Mouse (Mus musculus) embryonic fibroblast, embryonic 13.5 days (primary cell): ENCODE data around the gene Gm21497. TPM values are rescaled to one million over a fixed set of nuclear protein-coding genes. Genes with fewer than 3 reads are reported as not detected.
"Not testable (repeated sequence)": the region's sequence is repeated elsewhere in the genome, so short reads cannot be mapped to it uniquely, and the experiment has no call there.

Experiments used
- H3K27ac ChIP-seq: 2 replicates; pipeline ENCODE4 v1.5.1; 2012; ENCODE audit warnings: low read length, control low read depth, inconsistent platforms; ENCODE audit not compliant: insufficient read depth
- H3K4me1 ChIP-seq: 2 replicates; pipeline ENCODE4 v1.6.1; 2011; ENCODE audit warnings: low read length; ENCODE audit not compliant: control insufficient read depth, insufficient read depth
- H3K4me3 ChIP-seq: 2 replicates; pipeline ENCODE4 v1.5.1; 2011; ENCODE audit warnings: mild to moderate bottlenecking, control low read depth, low read length; ENCODE audit not compliant: insufficient read depth
- polyA plus RNA-seq: library from polyadenylated mRNA; stranded (reverse); fragments of >200 nt; gene quantifications from 2 replicates; pipeline ENCODE4 v1.2.4, GENCODE M21; 2011; ENCODE audit warnings: low read depth; ENCODE audit not compliant: missing spikeins, insufficient read length

Gm21497 gene
- polyA plus RNA-seq, result not detected in 2 replicates

- H3K4me1 ChIP-seq, H3K27ac ChIP-seq, H3K4me3 ChIP-seq: not testable (repeated sequence)
These were observed at the start of gene Gm21497 for GRCm38 (mm10) chrY:61646446-61646845. Gm21497 (plus strand) TSS chrY:61646746.
